Mouse (Mus musculus): ENCODE measurements around the gene Olfr522. TPM values are rescaled to one million over a fixed set of nuclear protein-coding genes. Genes with fewer than 3 reads are reported as not detected.
A peak's percentile ranks its signal among the peaks of the same experiment; 100 is the strongest.
"Not testable (repeated sequence)": the region's sequence is repeated elsewhere in the genome, so short reads cannot be mapped to it uniquely, and the experiment has no call there.

Olfr522 gene
- total RNA-seq, 2 experiments from 2014 or later, result not detected

DNA sequence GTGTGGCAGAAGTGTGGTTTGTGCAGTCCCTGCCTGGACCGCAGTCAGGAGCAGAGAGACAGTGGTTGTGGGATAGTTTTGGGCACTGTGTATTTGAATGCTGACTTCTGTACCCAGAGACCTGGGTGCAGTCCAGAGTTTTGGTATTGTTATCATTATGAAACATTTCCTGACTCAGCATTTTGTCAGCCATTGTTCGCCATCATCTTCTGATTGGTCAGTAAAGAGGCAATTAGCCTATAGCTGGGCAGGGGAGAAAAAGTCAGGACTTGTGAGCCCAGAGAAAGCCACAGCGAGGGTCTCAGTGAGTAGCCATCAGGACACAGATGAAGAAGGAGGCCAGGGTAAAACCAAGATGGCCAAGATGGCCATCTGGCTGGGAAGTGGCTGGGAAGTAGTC lies 4.2 kb downstream of the Olfr522 start:
- DNase-seq, result no peak

DNA sequence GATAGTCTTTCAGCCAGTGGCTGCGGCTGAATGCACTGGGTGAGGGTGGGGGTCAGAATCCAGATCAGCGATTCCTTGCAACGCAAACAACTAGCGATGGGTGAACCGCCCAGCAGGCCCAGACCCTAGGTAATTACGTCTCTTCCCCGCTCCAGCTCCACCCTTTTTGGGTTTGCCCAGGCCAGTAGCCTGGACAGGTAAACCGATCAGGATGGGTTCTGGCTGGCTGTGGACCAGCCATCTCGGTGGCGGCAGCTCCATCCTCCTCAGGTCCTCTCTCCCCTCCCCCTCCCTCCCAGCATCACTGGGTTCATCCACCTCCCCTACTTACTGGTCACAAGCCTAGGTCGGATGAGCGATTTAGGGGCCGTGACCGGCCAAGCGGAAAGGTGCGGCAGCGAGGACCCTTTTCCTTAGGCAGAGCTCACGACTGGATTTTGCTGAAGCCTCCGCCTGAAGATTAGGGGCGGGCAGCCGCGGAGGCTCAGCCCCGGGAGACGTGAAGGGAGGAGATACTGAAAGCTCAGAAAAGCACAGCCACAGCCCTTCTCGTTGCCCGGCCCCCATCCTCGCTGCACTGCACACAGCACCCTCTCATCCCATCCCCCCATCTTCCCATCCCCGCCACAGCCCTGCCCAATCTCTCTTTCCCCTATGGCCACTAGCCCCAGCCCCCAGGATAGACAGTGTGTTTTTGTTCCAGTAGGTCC lies 10.2 kb downstream of the Olfr522 start, which contains the start of gene Sprn:
Gene Sprn (minus strand): TSS at position 660 of the 710 bp plus-strand sequence.
- DNase-seq, result no peak

DNA sequence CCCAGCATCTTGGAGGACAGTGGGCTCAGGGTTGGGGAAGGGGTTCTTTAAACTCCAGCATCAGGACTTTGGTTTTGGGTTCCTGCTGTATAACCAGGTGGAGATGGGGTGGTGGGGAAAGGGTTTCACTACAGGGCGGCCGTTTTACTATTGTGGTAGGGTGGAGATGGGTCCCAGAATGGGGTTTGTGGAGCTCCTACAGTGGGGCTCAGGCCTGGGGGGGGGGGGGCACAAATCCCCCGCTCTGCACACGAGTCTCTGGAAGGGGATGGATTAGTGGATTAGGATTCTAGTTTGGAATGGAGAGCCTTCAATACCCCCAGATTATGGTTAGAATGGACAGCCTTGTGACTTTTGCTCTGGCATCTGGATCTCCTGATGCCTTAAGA lies 10.7 kb downstream of the Olfr522 start:
- no peak for DNase-seq

GRCm38 (mm10) chr7:140153383-140153782 lies 11.2 kb downstream of the Olfr522 start:
- no peak for DNase-seq

GRCm38 (mm10) chr7:140144550-140144949 lies 20.0 kb downstream of the Olfr522 start:
- DNase-seq, result no peak

- peak; percentile 52 for DNase-seq
These were observed 23.2 kb downstream of the Olfr522 start for GRCm38 (mm10) chr7:140141350-140141749.

DNA sequence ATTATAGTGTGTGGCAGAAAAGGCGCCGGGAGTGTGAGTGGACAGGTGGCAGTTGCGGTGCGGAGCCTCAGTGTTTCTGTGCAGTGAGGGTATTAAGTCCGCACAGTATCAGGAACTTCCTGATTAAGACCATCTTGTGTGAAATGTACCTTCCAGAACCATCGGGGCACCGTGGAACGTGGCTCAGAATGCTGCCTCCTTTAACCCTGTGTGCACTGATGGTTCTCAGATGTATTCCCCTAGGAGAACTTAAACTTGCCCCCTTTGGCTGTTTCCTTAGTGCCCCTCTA lies 26.6 kb downstream of the Olfr522 start:
- no peak for DNase-seq

DNA sequence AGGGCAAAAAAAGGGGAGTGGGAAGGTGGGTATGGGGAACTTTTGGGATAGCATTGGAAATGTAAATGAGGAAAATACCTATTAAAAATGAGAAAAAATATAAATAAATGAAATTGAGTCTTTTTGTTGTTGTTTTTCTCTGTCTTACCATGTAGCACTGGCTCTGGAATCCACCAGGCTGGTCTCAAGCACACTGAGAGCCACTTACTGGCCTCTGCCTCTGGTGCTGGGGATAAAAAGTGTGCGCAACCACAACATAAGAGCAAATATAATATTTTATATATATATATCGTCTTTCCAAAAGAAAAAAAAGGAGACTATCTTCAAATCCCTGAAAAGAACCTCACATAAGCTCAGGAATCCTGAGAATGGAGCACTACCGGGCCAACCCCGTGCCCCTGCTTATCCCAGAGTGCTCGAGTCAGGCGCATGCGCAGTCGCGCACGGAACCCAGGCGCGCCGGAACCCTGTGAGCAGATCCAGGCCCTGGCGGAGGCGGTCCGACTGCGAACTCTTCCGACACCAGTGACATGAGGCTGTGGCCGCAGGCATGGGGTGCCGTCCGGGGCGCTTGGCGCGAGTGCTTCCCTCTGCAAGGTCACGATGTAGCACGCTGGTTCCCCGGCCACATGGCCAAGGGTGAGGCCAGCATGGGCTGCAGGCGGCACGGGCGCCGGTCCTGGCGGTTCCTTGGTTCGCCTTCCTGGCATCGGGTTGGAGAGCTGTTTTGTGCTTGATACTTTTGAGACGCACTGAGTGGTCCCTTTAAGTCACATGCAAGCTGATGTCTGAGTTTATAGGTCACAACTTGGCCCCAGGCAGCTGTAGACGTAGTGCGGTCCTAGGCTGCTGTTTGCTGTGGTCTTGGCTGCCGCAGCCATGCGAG lies 27.2 kb downstream of the Olfr522 start, which contains the start of gene Mtg1:
Gene Mtg1 (plus strand): TSS at position 430 of the 886 bp plus-strand sequence.
- DNase-seq, result peak; percentile 93

DNA sequence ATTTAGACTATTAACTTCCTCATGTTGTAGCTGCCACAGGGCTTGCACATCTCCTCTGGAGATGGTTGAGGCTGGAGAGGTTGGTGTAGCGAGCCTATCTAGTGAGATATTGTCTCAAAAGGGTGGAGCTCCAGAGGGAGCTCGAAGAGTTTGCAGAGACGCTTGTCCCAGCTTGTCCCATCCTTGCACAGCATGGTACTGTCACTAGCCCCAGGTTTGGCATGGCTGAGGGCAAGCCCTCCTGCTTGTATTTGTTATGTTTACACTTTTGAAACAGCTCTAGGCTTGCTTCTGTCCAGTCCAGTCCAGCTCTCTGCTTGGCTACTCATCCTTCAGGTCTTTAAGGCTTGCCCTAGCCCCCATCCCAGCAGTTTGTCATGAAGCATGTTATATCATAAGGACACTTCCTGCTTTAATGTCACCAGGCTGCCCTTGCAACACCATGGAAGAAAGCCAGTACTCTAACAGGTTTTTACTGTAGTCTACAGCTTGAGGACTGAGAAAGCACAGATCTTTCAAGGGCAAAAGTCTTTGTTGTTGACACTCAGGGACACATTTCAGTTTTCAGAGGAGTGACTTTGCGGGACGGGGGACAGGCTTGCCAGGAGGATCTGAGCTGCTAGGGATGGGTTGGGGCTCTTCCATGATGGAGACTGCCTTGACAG lies 29.3 kb downstream of the Olfr522 start:
- DNase-seq, result no peak

DNA sequence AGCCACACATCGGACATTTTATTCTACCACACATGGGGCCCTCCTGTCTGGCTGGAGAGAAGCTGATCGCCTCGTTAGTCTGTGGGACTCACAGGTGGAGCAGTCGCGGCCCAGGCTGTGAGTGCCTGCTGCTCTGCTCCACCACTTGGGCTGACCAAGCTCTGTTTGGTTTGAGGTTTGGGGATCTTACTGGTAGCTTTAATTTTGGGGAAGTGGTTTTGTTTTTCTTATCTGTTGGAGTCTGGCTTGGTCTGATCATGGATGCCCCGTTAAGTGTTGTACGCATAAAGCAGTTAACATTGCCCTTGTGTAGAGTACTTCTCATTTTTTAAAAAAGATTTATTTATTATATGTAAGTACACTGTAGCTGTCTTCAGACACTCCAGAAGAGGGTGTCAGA lies 30.5 kb downstream of the Olfr522 start:
- DNase-seq, result not testable (repeated sequence)

DNA sequence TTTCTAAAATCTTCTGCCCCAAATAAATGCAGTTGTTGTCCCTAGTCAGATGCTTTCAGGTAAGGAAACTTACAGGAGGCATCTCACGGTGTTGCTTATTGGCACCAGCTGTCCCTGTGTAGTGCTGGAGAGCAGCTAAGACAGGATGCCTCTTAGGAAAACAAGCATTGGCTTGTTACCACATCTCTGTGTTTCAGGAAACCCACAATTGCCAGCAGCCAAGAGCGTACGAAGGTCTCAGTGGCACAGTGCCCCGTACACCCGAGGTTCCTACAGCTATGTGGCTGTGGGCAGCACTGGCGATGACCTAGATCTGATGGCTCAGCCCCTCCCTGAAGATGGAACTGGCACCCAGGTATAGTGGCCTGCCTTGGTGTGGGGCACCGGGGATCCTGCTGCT lies 32.4 kb downstream of the Olfr522 start:
- DNase-seq, result not testable (repeated sequence)

DNA sequence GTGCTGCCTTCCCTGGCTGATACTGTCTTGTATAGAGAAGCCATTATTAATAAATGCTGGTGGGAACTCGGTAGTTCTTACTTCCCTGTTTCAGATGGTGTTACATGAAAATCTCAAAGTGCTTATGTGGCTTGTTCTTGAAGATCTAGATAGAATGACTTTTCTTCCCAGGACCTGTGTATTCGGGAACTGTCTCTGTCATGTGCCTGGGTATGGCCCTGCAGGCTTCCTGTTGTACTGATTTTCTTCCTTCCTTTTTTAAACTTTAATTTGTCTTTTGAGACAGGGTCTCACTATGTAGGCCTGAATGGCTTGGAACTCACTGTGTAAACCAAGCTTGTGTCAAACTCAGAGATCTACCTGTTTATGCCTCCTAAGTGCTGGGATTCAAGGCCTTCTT lies 36.7 kb downstream of the Olfr522 start:
- no peak for DNase-seq

DNA sequence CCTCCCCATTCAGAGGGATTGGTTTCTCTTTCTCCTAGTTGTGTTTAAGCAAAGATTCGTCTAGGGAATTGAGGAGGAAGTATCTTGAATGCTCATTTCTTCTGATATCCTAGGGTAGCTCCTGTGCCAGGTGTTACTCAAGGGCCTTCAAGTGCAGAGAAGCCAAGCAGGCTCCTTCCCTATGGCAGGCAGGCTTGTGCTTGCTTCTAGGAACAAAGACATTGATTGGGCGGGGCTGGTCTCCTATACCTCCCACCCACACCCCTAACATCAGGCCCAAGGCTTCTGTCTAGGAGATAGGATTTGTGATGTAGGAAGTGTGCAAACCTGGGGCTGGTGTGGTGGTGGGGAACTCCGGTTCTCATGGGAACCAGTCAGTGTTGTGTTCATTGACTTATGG lies 37.6 kb downstream of the Olfr522 start:
- no peak for DNase-seq

DNA sequence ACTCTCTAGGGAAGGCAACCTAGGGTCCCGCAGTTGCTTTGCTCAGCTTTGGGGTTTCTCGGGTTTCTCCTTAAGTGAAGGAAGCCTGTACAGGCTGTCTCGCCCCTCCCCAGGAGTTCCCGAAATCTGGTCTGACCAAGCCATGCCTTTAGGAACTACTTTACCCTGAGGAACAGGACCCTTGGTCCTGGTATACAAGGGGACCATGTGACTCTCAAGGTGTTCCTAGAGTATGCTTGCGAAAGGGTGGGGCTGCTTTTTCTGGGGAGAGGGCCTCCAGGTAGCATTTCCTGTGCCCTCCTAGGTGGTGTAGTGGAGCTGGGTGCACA lies 38.6 kb downstream of the Olfr522 start:
- DNase-seq, result no peak

GRCm38 (mm10) chr7:140125278-140126021 lies 39.1 kb downstream of the Olfr522 start:
- DNase-seq, result peak; percentile 95

- DNase-seq, result no peak
These were observed 40.2 kb downstream of the Olfr522 start for GRCm38 (mm10) chr7:140124382-140124781.

DNA sequence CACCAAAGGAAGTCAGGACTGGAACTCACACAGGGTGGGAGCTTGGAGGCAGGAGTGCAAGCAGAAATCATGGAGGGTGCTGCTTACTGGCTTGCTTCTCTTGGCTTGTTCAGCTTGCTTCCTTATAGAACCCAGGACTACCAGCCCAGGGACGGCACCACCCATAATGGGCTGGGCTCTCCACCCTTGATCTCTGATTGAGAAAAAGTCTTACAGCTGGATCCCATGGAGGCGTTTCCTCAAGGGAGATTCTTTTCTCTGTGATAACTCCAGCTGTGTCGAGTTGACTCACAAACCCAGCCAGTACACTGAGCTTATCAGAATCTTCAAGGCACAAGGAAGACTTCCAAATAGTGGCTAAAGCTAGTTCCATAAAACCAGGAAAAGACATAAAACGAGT lies 41.8 kb downstream of the Olfr522 start:
- DNase-seq, result no peak

- DNase-seq, result no peak
These were observed 43.1 kb downstream of the Olfr522 start for GRCm38 (mm10) chr7:140121338-140121910.

- DNase-seq, result no peak
These were observed 44.1 kb downstream of the Olfr522 start for GRCm38 (mm10) chr7:140120484-140120883.

DNA sequence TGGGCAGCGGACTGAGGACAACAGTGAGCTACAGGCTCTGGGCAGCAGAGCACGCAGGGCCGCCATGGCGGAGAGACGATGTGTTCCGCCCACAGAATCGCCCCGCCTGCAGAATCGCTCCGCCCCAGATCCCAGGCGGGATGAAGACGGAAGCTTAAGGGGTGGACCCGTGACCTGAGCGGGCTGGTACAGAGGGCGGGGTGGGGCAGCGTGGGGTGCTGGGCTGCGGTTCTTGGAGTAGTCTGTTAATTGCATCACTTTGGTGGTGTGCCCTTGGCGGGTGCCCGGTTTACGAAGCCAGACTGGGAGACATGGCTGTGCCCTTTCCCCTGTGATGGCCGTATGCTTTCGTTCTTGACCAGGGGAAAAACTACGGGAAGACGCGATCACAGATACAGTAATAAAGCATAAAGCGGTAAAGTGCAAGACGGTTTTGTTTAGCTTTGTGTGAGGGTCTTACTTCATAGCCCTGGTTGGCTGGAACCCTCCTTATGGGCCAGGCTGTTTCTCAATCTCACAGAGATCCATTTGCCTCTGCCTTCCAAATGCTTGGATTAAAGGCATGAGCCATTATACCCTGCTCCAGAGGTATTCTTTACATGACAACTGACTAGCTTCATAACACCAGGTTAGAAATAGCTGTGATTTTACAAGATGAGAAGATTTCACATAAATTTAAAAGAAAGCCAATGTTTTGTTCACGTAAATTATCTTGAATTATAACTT lies 48.1 kb downstream of the Olfr522 start, which contains the start of gene Echs1:
Gene Echs1 (minus strand): TSS at position 148 of the 726 bp plus-strand sequence.
- DNase-seq, result peak; percentile 93

Data from gastrocnemius, postnatal 25 days (tissue).